Mouse (Mus musculus) heart, embryonic 14.5 days (tissue): ENCODE data around the gene Tinag. TPM values are rescaled to one million over a fixed set of nuclear protein-coding genes. Genes with fewer than 3 reads are reported as not detected.
A peak's percentile ranks its signal among the peaks of the same experiment; 100 is the strongest.

Experiments used
- ATAC-seq: fragments of 200-750 bp; cut with Nextera tagmentation; 2 replicates; pipeline ENCODE4 v1.8.0; 2017; ENCODE audit warnings: low read depth, moderate TSS enrichment; ENCODE audit not compliant: insufficient number of reproducible peaks, insufficient read depth, low FRiP score
- H3K27ac ChIP-seq, 2 experiments: fragments of 200-500 bp in 1 of 2; fragments of 300-500 bp in 1 of 2; sonication (generic) in 1 of 2; replicated peaks in 1 of 2; 2 replicates each; pipeline ENCODE4 v1.5.1; 2012 to 2014; ENCODE audit warnings: low read depth in 2 of 2, low read length in 2 of 2, control low read depth in 1 of 2, mild to moderate bottlenecking in 1 of 2, mixed read lengths in 1 of 2; ENCODE audit not compliant: control insufficient read depth in 1 of 2, insufficient read depth in 1 of 2
- H3K27me3 ChIP-seq: fragments of 300-500 bp; sonication (generic); 2 replicates; pipeline ENCODE4 v1.6.1; 2014; ENCODE audit warnings: mild to moderate bottlenecking, low read length, control low read depth; ENCODE audit not compliant: control insufficient read depth, insufficient read depth
- H3K36me3 ChIP-seq: fragments of 300-500 bp; sonication (generic); 2 replicates; pipeline ENCODE4 v1.6.1; 2014; ENCODE audit warnings: mild to moderate bottlenecking, control low read depth, low read length, mixed read lengths; ENCODE audit not compliant: control insufficient read depth, insufficient read depth
- H3K4me1 ChIP-seq, 2 experiments: fragments of 200-500 bp in 1 of 2; fragments of 300-500 bp in 1 of 2; sonication (generic) in 1 of 2; 2 replicates each; pipeline ENCODE4 v1.6.1; 2012 to 2014; ENCODE audit warnings: low read length in 2 of 2, control low read depth in 1 of 2, mixed read lengths in 1 of 2; ENCODE audit not compliant: control insufficient read depth in 2 of 2, insufficient read depth in 2 of 2
- H3K4me2 ChIP-seq: fragments of 300-500 bp; sonication (generic); 2 replicates; pipeline ENCODE4 v1.6.1; 2014; ENCODE audit warnings: mild to moderate bottlenecking, low read length
- H3K4me3 ChIP-seq, 2 experiments: fragments of 200-500 bp in 1 of 2; fragments of 300-500 bp in 1 of 2; sonication (generic) in 1 of 2; 2 replicates each; pipeline ENCODE4 v1.5.1; 2012 to 2014; ENCODE audit warnings: low read length in 2 of 2, mild to moderate bottlenecking in 2 of 2, control low read depth in 1 of 2, low read depth in 1 of 2, moderate library complexity in 1 of 2; ENCODE audit not compliant: control insufficient read depth in 1 of 2, insufficient read depth in 1 of 2
- H3K9ac ChIP-seq: fragments of 300-500 bp; sonication (generic); 2 replicates; pipeline ENCODE4 v1.6.1; 2014; ENCODE audit warnings: mild to moderate bottlenecking, low read length
- H3K9me3 ChIP-seq: fragments of 300-500 bp; sonication (generic); 2 replicates; pipeline ENCODE4 v1.6.1; 2016; ENCODE audit warnings: low read length, control low read depth; ENCODE audit not compliant: control insufficient read depth
- WGBS: fragments of 180-500 bp; shearing (Covaris S2); extraction: QIAGEN DNeasy Blood & Tissue Kit; methylation state at CpG from one replicate; pipeline ENCODE4 v1.1.7; 2014; 5-methylcytosine and 5-hydroxymethylcytosine counted together
- polyA plus RNA-seq: library from polyadenylated mRNA; unstranded; fragments of >200 nt; fragmentation: Nextera tagmentation; extraction: Ambion mirVana; gene quantifications from 2 replicates; pipeline ENCODE4 v1.2.1, GENCODE M21; 2014

The Tinag gene
- polyA plus RNA-seq, 1 experiment from 2014 or later, result not detected

GRCm38 (mm10) chr9:77046067-77046715 is 597 bp upstream of the Tinag start:
- Histone ChIP-seq H3K27me3 (no peaks in the 10 kb centered on the region), H3K4me2 (no peak overlapping the region), H3K4me1 (no peaks in the 10 kb centered on the region), H3K4me3 (no peak overlapping the region), H3K9ac (no peak overlapping the region), H3K27ac (no peak overlapping the region), H3K9me3 (no peaks in the 10 kb centered on the region), H3K36me3 (no peaks in the 10 kb centered on the region)
- ATAC-seq, result no peak
- WGBS, result 80% methylated on average over 5 of the region's 5 CpGs

GRCm38 (mm10) chr9:77035361-77035760 is 10.2 kb downstream of the Tinag start:
- Histone ChIP-seq H3K4me2 (no peak overlapping the region), H3K9me3 (no peaks in the 10 kb centered on the region), H3K27me3 (no peaks in the 10 kb centered on the region), H3K4me3 (no peak overlapping the region), H3K9ac (no peak overlapping the region), H3K4me1 (no peaks in the 10 kb centered on the region; a peak in 1 of 4 replicates), H3K36me3 (no peaks in the 10 kb centered on the region), H3K27ac (no peak overlapping the region; a peak in 1 of 4 replicates)
- ATAC-seq, result 0 out of 2 replicates have a peak, but pooled peaks have one; percentile 31
- WGBS, result 20% methylated on average over 2 of the region's 2 CpGs

GRCm38 (mm10) chr9:77032430-77033154 is 13.0 kb downstream of the Tinag start:
- H3K4me1 ChIP-seq, result no peaks in the 10 kb centered on the region; a peak in 1 of 4 replicates
- 57% methylated on average over 9 of the region's 9 CpGs for WGBS
- no peak overlapping the region for H3K27ac ChIP-seq
- no peak overlapping the region for H3K9ac ChIP-seq
- no peak for ATAC-seq
- H3K27me3 ChIP-seq, result no peaks in the 10 kb centered on the region
- no peaks in the 10 kb centered on the region for H3K9me3 ChIP-seq
- no peak overlapping the region for H3K4me2 ChIP-seq
- no peak overlapping the region for H3K4me3 ChIP-seq
- H3K36me3 ChIP-seq, result no peaks in the 10 kb centered on the region

- H3K4me2 ChIP-seq, result no peak overlapping the region
- no peaks in the 10 kb centered on the region for H3K9me3 ChIP-seq
- no peaks in the 10 kb centered on the region for H3K36me3 ChIP-seq
- H3K27ac ChIP-seq, result no peak overlapping the region
- no peaks in the 10 kb centered on the region for H3K27me3 ChIP-seq
- WGBS, result 65% methylated on average over 2 of the region's 2 CpGs
- H3K9ac ChIP-seq, result no peak overlapping the region
- 0 out of 4 replicates have a peak, but pooled peaks cover 0 to 7% of the 10 kb centered on the region in 2 experiments for H3K4me1 ChIP-seq
- ATAC-seq, result no peak
- no peak overlapping the region for H3K4me3 ChIP-seq
These were observed 20.3 kb downstream of the Tinag start for GRCm38 (mm10) chr9:77025271-77025670.

GRCm38 (mm10) chr9:77018935-77019334 is 26.7 kb downstream of the Tinag start:
- H3K27ac ChIP-seq, result peak overlapping the region; percentile 76 to 79
- H3K9ac ChIP-seq, result no peak overlapping the region
- H3K4me1 ChIP-seq, result peaks cover 4 to 16% of the 10 kb centered on the region in 2 experiments; a peak in 3 of 4 replicates
- ATAC-seq, result no peak
- H3K4me3 ChIP-seq, result no peak overlapping the region
- no peaks in the 10 kb centered on the region for H3K36me3 ChIP-seq
- no peaks in the 10 kb centered on the region for H3K9me3 ChIP-seq
- 23% methylated on average over 4 of the region's 4 CpGs for WGBS
- no peak overlapping the region for H3K4me2 ChIP-seq
- no peaks in the 10 kb centered on the region for H3K27me3 ChIP-seq

- no peak for ATAC-seq
These were observed 49.6 kb downstream of the Tinag start for GRCm38 (mm10) chr9:76996021-76996420.

GRCm38 (mm10) chr9:76989946-76990345 is 55.6 kb downstream of the Tinag start:
- H3K27me3 ChIP-seq, result no peaks in the 10 kb centered on the region
- H3K9me3 ChIP-seq, result no peaks in the 10 kb centered on the region
- H3K4me3 ChIP-seq, result no peak overlapping the region
- H3K9ac ChIP-seq, result no peak overlapping the region
- H3K27ac ChIP-seq, result no peak overlapping the region
- no peak for ATAC-seq
- no peak overlapping the region for H3K4me2 ChIP-seq
- H3K4me1 ChIP-seq, result no peaks in the 10 kb centered on the region
- no peaks in the 10 kb centered on the region for H3K36me3 ChIP-seq

More at GRCm38 (mm10) chr9:76996021-76996420, 49.6 kb downstream of the Tinag start:
- H3K9me3 ChIP-seq, result no peaks in the 10 kb centered on the region
- no peak overlapping the region for H3K4me2 ChIP-seq
- H3K9ac ChIP-seq, result no peak overlapping the region
- no peak overlapping the region for H3K27ac ChIP-seq
- no peaks in the 10 kb centered on the region for H3K36me3 ChIP-seq
- no peaks in the 10 kb centered on the region for H3K4me1 ChIP-seq
- WGBS, result 90% methylated on average over 1 of the region's 1 CpGs
- H3K4me3 ChIP-seq, result no peak overlapping the region
- no peaks in the 10 kb centered on the region for H3K27me3 ChIP-seq
